Mouse (Mus musculus) limb, embryonic 14.5 days (tissue): Measurements from ENCODE around the gene Diras2. TPM values are rescaled to one million over a fixed set of nuclear protein-coding genes. Genes with fewer than 3 reads are reported as not detected.

Experiments used
- ATAC-seq: fragments of 200-750 bp; cut with Nextera tagmentation; 2 replicates; pipeline ENCODE4 v1.8.0; 2017; ENCODE audit warnings: low read depth, moderate number of reproducible peaks, moderate TSS enrichment; ENCODE audit not compliant: low FRiP score
- DNase-seq: peaks from one replicate; pipeline ENCODE4 v3.0.0-alpha.2; 2015; ENCODE audit warnings: low spot score
- H3K27ac ChIP-seq: fragments of 300-500 bp; sonication (generic); replicated peaks from 2 replicates; pipeline ENCODE4 v1.5.1; 2014; ENCODE audit warnings: low read depth, mild to moderate bottlenecking, low read length, moderate library complexity, mixed read lengths
- H3K27me3 ChIP-seq: fragments of 300-500 bp; sonication (generic); 2 replicates; pipeline ENCODE4 v1.6.1; 2014; ENCODE audit warnings: low read length, mixed read lengths; ENCODE audit not compliant: control insufficient read depth, insufficient read depth
- H3K36me3 ChIP-seq: fragments of 300-500 bp; sonication (generic); 2 replicates; pipeline ENCODE4 v1.6.1; 2014; ENCODE audit warnings: mild to moderate bottlenecking, low read length, moderate library complexity, mixed read lengths; ENCODE audit not compliant: control insufficient read depth, insufficient read depth
- H3K4me1 ChIP-seq: fragments of 300-500 bp; sonication (generic); 2 replicates; pipeline ENCODE4 v1.6.1; 2014; ENCODE audit warnings: antibody characterized with exemption, low read length, mixed read lengths; ENCODE audit not compliant: control insufficient read depth, insufficient read depth
- H3K4me2 ChIP-seq: fragments of 300-500 bp; sonication (generic); replicated peaks from 2 replicates; pipeline ENCODE4 v1.6.1; 2014; ENCODE audit warnings: low read depth, mild to moderate bottlenecking, low read length, moderate library complexity; ENCODE audit not compliant: severe bottlenecking
- H3K4me3 ChIP-seq: fragments of 300-500 bp; sonication (generic); replicated peaks from 2 replicates; pipeline ENCODE4 v1.5.1; 2014; ENCODE audit warnings: low read length
- H3K9ac ChIP-seq: fragments of 300-500 bp; sonication (generic); 2 replicates; pipeline ENCODE4 v1.6.1; 2014; ENCODE audit warnings: mild to moderate bottlenecking, low read depth, low read length, moderate library complexity; ENCODE audit not compliant: severe bottlenecking
- H3K9me3 ChIP-seq: fragments of 300-500 bp; sonication (generic); 2 replicates; pipeline ENCODE4 v1.6.1; 2016; ENCODE audit warnings: low read length; ENCODE audit not compliant: control insufficient read depth
- POLR2A ChIP-seq: fragments of 200-500 bp; IDR thresholded peaks from 2 replicates; pipeline ENCODE4 v1.8.0; 2012; ENCODE audit warnings: inconsistent platforms, mild to moderate bottlenecking, moderate library complexity, borderline replicate concordance; ENCODE audit not compliant: insufficient read depth, insufficient read length; ENCODE audit errors: extremely low read depth
- WGBS: fragments of 180-500 bp; shearing (Covaris S2); extraction: QIAGEN DNeasy Blood & Tissue Kit; methylation state at CpG from one replicate; pipeline ENCODE4 v1.1.7; 2014; 5-methylcytosine and 5-hydroxymethylcytosine counted together
- polyA plus RNA-seq, 2 experiments: library from polyadenylated mRNA; depleted of rRNA in 1 of 2; stranded (reverse) in 1 of 2; unstranded in 1 of 2; fragments of >200 nt; fragmentation: Nextera tagmentation in 1 of 2; extraction: Ambion mirVana in 1 of 2; gene quantifications; 2 replicates each; pipeline versions ENCODE4 v1.2.1 to v1.2.3; 2012 to 2014

The Diras2 gene
- polyA plus RNA-seq, 2 experiments, result 0.15 to 0.70 TPM

DNA sequence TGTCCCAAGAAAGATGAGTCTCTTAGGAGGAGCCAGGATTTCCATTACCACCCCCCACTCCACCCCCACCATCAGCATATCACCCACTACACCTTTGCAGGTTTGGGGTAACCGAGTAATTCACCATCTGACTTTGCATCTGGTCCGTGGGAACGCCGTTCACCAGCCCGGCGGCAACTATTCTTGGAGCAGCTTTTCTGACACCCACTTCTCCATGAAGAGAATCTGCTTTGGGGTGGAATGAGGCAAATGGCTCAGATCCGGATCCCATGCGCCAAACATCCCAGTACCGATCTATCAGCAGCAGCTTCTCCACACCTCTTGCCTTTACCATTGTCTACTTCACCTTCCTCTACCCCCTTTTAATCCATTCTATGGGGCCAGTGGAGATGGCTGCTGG lies 39.2 kb upstream of the Diras2 start:
- H3K4me2 ChIP-seq, result no peak overlapping the region
- H3K27me3 ChIP-seq, result no peaks in the 10 kb centered on the region
- no peaks in the 10 kb centered on the region for H3K4me1 ChIP-seq
- H3K36me3 ChIP-seq, result no peaks in the 10 kb centered on the region
- no peak for ATAC-seq
- no peak overlapping the region for H3K4me3 ChIP-seq
- no peak for DNase-seq
- 88% methylated on average over 9 of the region's 9 CpGs for WGBS
- no peaks in the 10 kb centered on the region for H3K9me3 ChIP-seq
- no peak for TF ChIP-seq POLR2A
- no peak overlapping the region for H3K9ac ChIP-seq
- H3K27ac ChIP-seq, result no peak overlapping the region

DNA sequence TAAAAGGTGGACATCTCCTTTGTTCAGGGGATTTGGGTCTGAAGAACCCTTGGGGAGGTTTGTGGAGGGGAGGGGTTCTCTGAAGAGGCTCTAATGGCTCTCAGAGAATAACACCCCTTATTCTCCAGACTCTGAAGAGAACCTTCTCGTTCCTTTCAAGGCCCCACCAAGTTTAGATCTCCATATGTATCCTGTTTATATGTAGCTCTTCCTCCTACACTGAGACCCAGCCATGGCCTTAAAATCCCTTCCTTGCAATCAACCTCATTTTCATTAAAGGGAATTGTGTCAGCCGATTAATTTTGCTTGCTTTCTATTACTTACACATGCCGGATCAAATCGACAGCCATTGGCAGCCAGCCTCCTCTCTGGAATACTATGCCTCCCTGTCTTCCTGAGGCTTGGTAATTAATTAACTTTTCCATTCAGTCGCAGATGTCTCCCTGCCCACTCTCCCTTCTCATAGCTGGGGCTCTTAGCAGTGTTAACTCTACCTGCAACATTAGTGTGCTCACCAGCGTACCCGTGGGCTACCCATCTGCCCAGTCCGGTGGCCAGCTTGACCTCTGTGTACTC lies 38.2 kb upstream of the Diras2 start:
- WGBS, result 73% methylated on average over 8 of the region's 8 CpGs
- no peaks in the 10 kb centered on the region for H3K36me3 ChIP-seq
- H3K27ac ChIP-seq, result no peak overlapping the region
- DNase-seq (no peak), ATAC-seq (no peak)
- no peak overlapping the region for H3K4me3 ChIP-seq
- H3K4me1 ChIP-seq, result no peaks in the 10 kb centered on the region
- no peak for TF ChIP-seq POLR2A
- H3K4me2 ChIP-seq, result no peak overlapping the region
- H3K27me3 ChIP-seq, result no peaks in the 10 kb centered on the region
- no peak overlapping the region for H3K9ac ChIP-seq
- no peaks in the 10 kb centered on the region for H3K9me3 ChIP-seq

DNA sequence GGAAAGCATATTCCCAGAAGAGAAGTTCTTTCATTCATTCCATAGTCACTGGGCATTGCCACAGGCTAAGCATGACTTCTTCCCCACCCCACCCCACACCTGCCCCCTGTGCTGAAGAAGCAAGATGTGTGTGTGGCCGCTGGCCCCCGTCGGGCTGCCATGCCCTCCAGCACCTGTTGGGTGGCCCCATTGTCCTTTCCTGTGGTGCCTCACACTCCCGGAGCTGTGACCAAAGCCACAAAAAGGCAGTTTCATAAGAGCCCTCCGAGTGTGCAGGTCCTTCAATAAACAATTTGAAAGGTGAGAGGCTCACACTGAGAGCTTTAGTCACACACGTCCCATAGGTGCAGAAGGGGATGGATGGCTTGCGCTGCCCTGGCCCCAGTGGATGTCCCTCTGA lies 35.7 kb upstream of the Diras2 start:
- Histone ChIP-seq H3K9me3 (no peaks in the 10 kb centered on the region), H3K36me3 (no peaks in the 10 kb centered on the region), H3K4me1 (no peaks in the 10 kb centered on the region), H3K27me3 (no peaks in the 10 kb centered on the region), H3K27ac (no peak overlapping the region), H3K9ac (no peak overlapping the region), H3K4me2 (no peak overlapping the region), H3K4me3 (no peak overlapping the region)
- no peak for TF ChIP-seq POLR2A
- DNase-seq (no peak), ATAC-seq (no peak)
- WGBS, result 74% methylated on average over 7 of the region's 7 CpGs

DNA sequence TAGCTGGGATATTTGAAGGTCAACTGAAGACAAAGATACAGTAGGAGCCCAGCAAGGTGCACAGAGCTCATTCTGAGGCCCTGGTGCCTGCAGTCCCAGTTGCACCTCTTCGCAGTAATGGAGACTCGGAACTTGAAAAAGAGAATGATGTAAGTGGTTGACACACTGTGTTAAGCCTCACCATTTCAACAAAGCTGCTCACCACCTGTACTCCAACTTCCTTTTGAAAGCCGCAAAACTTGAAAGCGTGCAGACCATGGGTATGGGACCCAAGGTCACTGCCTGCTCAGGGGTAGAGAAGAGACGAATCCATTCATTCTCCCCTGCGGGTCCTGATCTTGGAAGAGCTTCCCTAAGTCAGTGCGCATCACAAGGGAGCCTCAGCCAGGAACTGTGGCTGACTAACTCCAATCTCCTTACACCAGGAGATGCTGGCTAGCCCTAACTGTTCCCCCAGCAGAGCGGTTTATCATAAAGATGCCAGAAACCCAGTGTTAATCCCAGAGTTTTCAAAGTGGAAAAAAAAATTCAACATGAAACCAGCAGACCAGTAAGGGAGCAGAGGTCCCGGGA lies 35.2 kb upstream of the Diras2 start:
- H3K4me3 ChIP-seq, result no peak overlapping the region
- H3K4me1 ChIP-seq, result no peaks in the 10 kb centered on the region
- no peaks in the 10 kb centered on the region for H3K27me3 ChIP-seq
- H3K4me2 ChIP-seq, result no peak overlapping the region
- 88% methylated on average over 9 of the region's 9 CpGs for WGBS
- TF ChIP-seq POLR2A, result no peak
- no peaks in the 10 kb centered on the region for H3K36me3 ChIP-seq
- H3K9ac ChIP-seq, result no peak overlapping the region
- no peak for ATAC-seq
- no peaks in the 10 kb centered on the region for H3K9me3 ChIP-seq
- no peak overlapping the region for H3K27ac ChIP-seq
- DNase-seq, result no peak

DNA sequence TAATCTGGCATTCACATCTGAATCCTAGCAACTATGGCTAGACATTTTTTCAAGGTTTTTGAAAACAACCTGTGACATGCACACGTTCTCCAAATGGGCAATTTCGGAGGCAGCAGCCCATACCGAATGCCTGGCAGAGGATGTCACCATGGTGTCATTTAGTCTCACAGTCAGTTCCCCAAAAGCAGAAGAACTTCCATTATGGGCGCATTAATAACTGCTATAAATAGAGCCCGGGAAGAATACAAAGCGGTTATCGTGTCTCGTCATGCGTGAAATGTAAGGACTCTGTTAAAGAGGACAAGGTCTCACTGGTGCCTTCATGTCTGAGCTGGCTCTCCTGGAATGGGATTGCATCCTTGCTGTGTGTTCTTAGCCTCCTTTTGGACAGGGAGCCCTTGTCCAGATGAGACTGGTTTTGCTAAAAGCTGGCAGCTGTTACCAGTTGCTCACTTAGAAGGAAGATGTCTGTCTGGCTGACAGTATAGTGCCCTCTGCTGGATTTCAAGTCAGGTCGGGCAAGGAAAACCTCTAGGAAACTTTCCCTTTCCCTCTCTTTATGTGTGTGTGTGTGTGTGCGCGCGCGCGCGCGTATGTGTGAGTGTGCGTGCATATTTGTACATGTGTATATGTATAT lies 34.1 kb upstream of the Diras2 start:
- ATAC-seq (no peak), DNase-seq (no peak)
- no peak overlapping the region for H3K4me3 ChIP-seq
- H3K4me2 ChIP-seq, result no peak overlapping the region
- no peaks in the 10 kb centered on the region for H3K27me3 ChIP-seq
- 89% methylated on average over 18 of the region's 18 CpGs for WGBS
- H3K27ac ChIP-seq, result no peak overlapping the region
- H3K9me3 ChIP-seq, result no peaks in the 10 kb centered on the region
- H3K4me1 ChIP-seq, result no peaks in the 10 kb centered on the region
- H3K36me3 ChIP-seq, result no peaks in the 10 kb centered on the region
- TF ChIP-seq POLR2A, result no peak
- no peak overlapping the region for H3K9ac ChIP-seq
